Mouse (Mus musculus): ENCODE measurements at regions not wholly inside any gene's neighbourhood (a gene's known extent, or its start where the extent isn't known, plus 50 kb on each side); places are given as distances from the start of the nearest gene placed in this dataset.
"Not testable (repeated sequence)": the region's sequence is repeated elsewhere in the genome, so short reads cannot be mapped to it uniquely, and the experiment has no call there.

DNA sequence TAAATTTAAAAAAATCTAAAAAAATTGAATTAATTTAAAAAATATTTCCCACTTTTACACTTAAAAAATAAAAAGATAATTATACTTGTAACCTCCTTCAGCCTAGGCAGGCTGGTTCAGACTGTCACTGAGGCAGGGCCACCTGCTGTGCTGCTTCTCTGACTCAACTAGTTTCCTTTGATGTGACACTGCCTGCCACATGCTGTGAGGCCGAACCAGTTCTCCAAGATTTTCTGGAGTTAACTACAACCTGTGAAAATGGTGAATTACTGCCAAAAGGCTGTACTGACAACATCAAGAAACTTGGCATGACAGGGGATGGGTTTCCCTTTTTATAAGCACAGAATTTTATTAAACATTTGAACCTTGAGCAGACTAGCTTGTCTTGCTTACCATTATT, 143.6 kb upstream of the Cadps start:
- H3K4me3 ChIP-seq (ENCODE audit: low read length): no peak overlapping the region
- H3K9me3 ChIP-seq (ENCODE audit: control insufficient read depth, low read length): no peaks in the 10 kb centered on the region
- no peak overlapping the region for H3K27ac ChIP-seq (ENCODE audit: low read length)
- no peak overlapping the region for H3K4me2 ChIP-seq (ENCODE audit: low read depth, low read length)
- whole genome bisulfite sequencing: 6% methylated on average over 1 of the region's 1 CpGs
- no peaks in the 10 kb centered on the region for H3K27me3 ChIP-seq (ENCODE audit: control insufficient read depth, insufficient read depth, low read depth, low read length)
- ATAC-seq (ENCODE audit: low read depth): no peak
- no peaks in the 10 kb centered on the region for H3K36me3 ChIP-seq (ENCODE audit: control insufficient read depth, insufficient read depth, low read length)
- no peak overlapping the region for H3K9ac ChIP-seq (ENCODE audit: low read length)
- no peaks in the 10 kb centered on the region for H3K4me1 ChIP-seq (replicated peaks; ENCODE audit: control insufficient read depth, insufficient read depth, low read length)

DNA sequence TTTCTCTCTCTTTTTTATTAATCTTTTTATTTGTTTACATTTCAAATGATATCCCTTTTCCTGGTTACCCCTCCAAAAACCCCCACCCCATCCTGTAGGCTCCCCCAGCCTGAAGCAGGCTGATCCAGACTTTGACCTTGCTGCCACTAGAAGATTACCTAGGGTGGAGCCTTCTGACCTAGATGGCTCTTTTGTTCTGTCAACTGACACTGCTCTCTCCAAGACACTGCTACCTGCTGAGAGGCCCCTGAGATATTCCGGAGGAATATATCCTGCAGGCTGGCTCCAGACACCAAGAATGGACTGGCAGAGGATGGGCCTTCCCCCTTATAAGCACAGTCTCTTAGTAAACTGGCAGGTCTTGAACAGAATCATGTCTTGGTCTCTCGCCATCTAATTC, 135.0 kb upstream of the Cadps start:
- not testable (repeated sequence) for H3K4me3 ChIP-seq (ENCODE audit: low read length); H3K4me1 ChIP-seq (replicated peaks; ENCODE audit: control insufficient read depth, insufficient read depth, low read length); H3K27ac ChIP-seq (ENCODE audit: low read length); H3K9me3 ChIP-seq (ENCODE audit: control insufficient read depth, low read length); H3K4me2 ChIP-seq (ENCODE audit: low read depth, low read length); H3K27me3 ChIP-seq (ENCODE audit: control insufficient read depth, insufficient read depth, low read depth, low read length); H3K9ac ChIP-seq (ENCODE audit: low read length); H3K36me3 ChIP-seq (ENCODE audit: control insufficient read depth, insufficient read depth, low read length); ATAC-seq (ENCODE audit: low read depth)
- 61% methylated on average over 2 of the region's 2 CpGs for WGBS

DNA sequence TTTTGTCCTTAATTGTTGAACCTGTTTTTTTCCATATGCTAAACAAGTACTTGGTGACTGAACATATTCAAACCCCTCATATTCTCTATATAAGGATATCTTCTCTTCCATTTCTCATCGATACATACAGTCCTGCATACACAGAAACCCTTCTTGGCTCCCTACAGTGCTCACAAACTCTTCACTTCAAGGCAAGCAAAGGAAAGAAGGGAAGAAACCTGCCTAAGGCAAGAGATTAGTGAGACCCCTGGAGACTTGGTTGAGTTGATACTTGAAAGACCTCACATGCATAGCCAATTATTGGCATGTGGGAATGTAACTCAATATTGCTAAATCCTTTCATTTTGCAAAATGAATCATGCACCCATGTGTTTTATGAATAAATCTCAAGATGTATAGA, 128.0 kb upstream of the Cadps start:
- Histone ChIP-seq H3K27me3 (ENCODE audit: control insufficient read depth, insufficient read depth, low read depth, low read length) (no peaks in the 10 kb centered on the region), H3K27ac (ENCODE audit: low read length) (no peak overlapping the region), H3K4me3 (ENCODE audit: low read length) (no peak overlapping the region), H3K9ac (ENCODE audit: low read length) (no peak overlapping the region), H3K4me2 (ENCODE audit: low read depth, low read length) (no peak overlapping the region), H3K9me3 (ENCODE audit: control insufficient read depth, low read length) (no peaks in the 10 kb centered on the region), H3K4me1 (replicated peaks; ENCODE audit: control insufficient read depth, insufficient read depth, low read length) (no peaks in the 10 kb centered on the region), H3K36me3 (ENCODE audit: control insufficient read depth, insufficient read depth, low read length) (no peaks in the 10 kb centered on the region)
- WGBS: 86% methylated on average over 1 of the region's 1 CpGs
- no peak for ATAC-seq (ENCODE audit: low read depth)

DNA sequence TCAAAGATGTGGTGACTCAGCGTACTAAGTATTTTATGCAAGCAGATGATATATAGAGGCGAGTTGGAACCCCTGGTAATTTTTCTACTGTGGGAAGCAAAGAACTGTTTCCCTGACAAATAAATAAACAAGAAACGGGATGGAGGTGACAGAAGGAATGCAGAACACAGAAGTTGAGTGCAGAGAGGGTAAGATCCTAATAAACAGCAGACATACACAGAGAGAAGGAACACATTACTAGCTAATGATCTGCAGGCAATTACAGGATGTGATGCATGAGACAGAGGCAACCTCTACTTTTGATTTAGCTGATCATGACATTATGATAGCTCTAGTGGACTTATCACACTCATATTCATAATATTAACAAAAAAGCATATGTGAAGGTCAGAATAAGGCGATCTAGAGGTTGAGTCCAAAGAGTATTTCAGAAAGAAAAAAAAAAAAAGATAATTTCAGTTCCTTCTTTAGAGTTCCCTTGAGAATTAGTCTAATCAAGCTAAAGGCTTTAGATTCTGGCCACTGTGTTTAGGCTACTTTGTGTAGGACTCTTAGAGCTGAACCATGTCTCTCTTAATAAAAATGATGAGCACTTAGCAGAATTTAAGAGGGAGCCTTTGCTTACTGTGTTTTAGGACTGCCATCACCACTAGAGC, 115.9 kb upstream of the Cadps start:
- no peaks in the 10 kb centered on the region for H3K36me3 ChIP-seq (ENCODE audit: control insufficient read depth, insufficient read depth, low read length)
- no peaks in the 10 kb centered on the region for H3K27me3 ChIP-seq (ENCODE audit: control insufficient read depth, insufficient read depth, low read depth, low read length)
- H3K4me1 ChIP-seq (replicated peaks; ENCODE audit: control insufficient read depth, insufficient read depth, low read length): no peaks in the 10 kb centered on the region
- no peak overlapping the region for H3K4me3 ChIP-seq (ENCODE audit: low read length)
- H3K9ac ChIP-seq (ENCODE audit: low read length): no peak overlapping the region
- WGBS: 55% methylated on average over 4 of the region's 4 CpGs
- H3K9me3 ChIP-seq (ENCODE audit: control insufficient read depth, low read length): no peaks in the 10 kb centered on the region
- no peak for ATAC-seq (ENCODE audit: low read depth)
- H3K27ac ChIP-seq (ENCODE audit: low read length): no peak overlapping the region
- H3K4me2 ChIP-seq (ENCODE audit: low read depth, low read length): no peak overlapping the region

DNA sequence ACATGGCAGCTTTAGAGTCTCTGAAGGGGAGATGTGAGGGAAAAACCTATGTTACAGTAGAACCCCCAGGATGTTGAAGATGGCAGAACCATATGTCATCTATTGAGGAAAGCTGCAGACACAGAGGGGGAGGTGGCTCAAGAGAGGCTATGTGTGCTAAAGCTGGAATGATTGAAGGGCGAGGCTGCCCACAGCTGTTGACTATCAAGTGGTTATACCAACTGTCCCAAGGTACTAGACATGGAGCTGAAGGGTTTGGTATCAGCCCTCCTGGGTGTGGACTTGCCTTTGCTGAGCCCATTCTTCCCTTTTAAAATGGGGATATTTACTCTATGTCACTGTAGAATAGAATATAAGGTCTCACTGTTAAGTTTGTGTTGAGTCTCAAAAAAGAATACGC, 113.5 kb upstream of the Cadps start:
- Histone ChIP-seq H3K27me3 (ENCODE audit: control insufficient read depth, insufficient read depth, low read depth, low read length) (no peaks in the 10 kb centered on the region), H3K9ac (ENCODE audit: low read length) (no peak overlapping the region), H3K4me3 (ENCODE audit: low read length) (no peak overlapping the region), H3K9me3 (ENCODE audit: control insufficient read depth, low read length) (no peaks in the 10 kb centered on the region), H3K4me2 (ENCODE audit: low read depth, low read length) (no peak overlapping the region), H3K27ac (ENCODE audit: low read length) (no peak overlapping the region), H3K4me1 (replicated peaks; ENCODE audit: control insufficient read depth, insufficient read depth, low read length) (no peaks in the 10 kb centered on the region), H3K36me3 (ENCODE audit: control insufficient read depth, insufficient read depth, low read length) (no peaks in the 10 kb centered on the region)
- ATAC-seq (ENCODE audit: low read depth): no peak
- WGBS: 66% methylated on average over 2 of the region's 2 CpGs

DNA sequence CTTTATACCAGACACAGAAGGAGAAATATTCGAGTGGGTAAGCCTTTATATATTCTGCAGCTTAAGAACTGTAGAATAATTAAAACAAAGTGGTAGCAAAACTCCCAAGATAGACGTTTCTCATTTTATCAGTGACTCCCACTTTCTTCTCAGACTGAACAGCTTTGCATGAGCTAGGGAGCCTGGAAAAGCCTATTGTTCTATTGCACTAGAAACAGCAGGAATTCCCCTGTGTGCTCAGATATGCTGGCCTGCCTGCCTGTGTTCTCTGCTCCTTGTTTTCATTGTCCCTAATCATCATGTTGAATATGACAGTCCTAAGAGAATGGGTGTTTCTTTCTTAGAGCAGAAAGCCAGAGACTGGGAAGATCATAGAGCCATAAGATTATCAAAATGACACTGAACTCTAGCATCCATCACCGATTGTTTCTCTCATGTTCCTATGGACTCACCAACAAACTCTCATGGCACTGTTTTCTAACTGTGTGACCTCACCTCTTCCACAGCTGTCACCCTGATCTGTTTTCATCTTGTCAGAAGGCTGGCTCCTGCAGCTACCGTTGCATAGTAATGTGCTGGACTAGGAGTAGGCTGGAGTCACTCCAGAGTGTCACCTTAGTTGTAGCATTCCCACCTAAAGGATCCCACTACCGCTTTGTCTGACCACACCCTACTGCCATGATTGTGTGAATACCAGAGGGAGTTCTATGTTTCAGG, 108.9 kb upstream of the Cadps start:
- Histone ChIP-seq H3K4me3 (ENCODE audit: low read length) (no peak overlapping the region), H3K4me2 (ENCODE audit: low read depth, low read length) (no peak overlapping the region), H3K27ac (ENCODE audit: low read length) (no peak overlapping the region), H3K4me1 (replicated peaks; ENCODE audit: control insufficient read depth, insufficient read depth, low read length) (no peaks in the 10 kb centered on the region), H3K9ac (ENCODE audit: low read length) (no peak overlapping the region), H3K27me3 (ENCODE audit: control insufficient read depth, insufficient read depth, low read depth, low read length) (no peaks in the 10 kb centered on the region), H3K9me3 (ENCODE audit: control insufficient read depth, low read length) (no peaks in the 10 kb centered on the region), H3K36me3 (ENCODE audit: control insufficient read depth, insufficient read depth, low read length) (no peaks in the 10 kb centered on the region)
- ATAC-seq (ENCODE audit: low read depth): no peak
- WGBS: 57% methylated on average over 5 of the region's 5 CpGs

DNA sequence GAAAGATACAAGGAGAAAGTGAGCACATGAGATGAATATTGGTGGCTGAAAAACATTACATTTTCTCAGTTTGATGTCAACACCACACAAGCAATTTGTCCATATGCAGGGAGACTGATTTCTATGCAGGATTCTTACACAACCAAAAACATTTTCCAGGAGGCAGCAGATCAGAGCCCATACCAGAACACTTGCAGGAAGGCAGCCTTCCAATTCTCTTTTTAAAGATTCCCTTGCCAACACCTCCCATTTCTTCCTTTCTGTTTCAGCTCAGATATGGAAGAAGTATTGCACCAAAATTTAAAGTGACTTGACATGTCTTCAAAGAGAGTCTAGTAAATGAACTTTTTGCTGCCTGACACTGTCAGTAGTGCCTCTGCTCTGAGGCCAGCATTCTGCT, 100.7 kb upstream of the Cadps start:
- no peaks in the 10 kb centered on the region for H3K27me3 ChIP-seq (ENCODE audit: control insufficient read depth, insufficient read depth, low read depth, low read length)
- no peak for ATAC-seq (ENCODE audit: low read depth)
- H3K27ac ChIP-seq (ENCODE audit: low read length): no peak overlapping the region
- no peak overlapping the region for H3K4me3 ChIP-seq (ENCODE audit: low read length)
- H3K9ac ChIP-seq (ENCODE audit: low read length): no peak overlapping the region
- H3K4me1 ChIP-seq (replicated peaks; ENCODE audit: control insufficient read depth, insufficient read depth, low read length): no peaks in the 10 kb centered on the region
- H3K36me3 ChIP-seq (ENCODE audit: control insufficient read depth, insufficient read depth, low read length): no peaks in the 10 kb centered on the region
- no peak overlapping the region for H3K4me2 ChIP-seq (ENCODE audit: low read depth, low read length)
- no peaks in the 10 kb centered on the region for H3K9me3 ChIP-seq (ENCODE audit: control insufficient read depth, low read length)

DNA sequence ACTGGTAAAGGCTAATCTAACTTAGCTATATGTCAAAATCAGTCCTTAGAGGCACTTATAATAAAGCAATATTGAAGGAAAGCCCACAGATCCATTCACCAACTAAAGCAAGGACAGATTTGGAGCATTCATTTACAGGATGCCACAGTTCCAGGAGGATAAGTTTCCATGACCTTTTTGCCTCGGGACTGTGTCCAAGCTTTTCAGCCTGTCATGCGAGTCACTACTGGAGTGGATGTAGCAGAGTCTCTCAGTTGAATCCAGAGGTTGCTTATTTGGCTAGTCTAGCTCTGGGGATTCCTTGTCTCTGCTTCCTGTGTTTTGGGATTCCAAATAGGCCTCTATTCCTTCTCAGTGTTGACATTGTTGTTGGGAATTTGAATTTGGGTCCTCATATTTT, 92.6 kb upstream of the Cadps start:
- Histone ChIP-seq H3K27ac (ENCODE audit: low read length) (no peak overlapping the region), H3K9ac (ENCODE audit: low read length) (no peak overlapping the region), H3K27me3 (ENCODE audit: control insufficient read depth, insufficient read depth, low read depth, low read length) (no peaks in the 10 kb centered on the region), H3K4me1 (replicated peaks; ENCODE audit: control insufficient read depth, insufficient read depth, low read length) (no peaks in the 10 kb centered on the region), H3K4me2 (ENCODE audit: low read depth, low read length) (no peak overlapping the region), H3K4me3 (ENCODE audit: low read length) (no peak overlapping the region), H3K36me3 (ENCODE audit: control insufficient read depth, insufficient read depth, low read length) (no peaks in the 10 kb centered on the region), H3K9me3 (ENCODE audit: control insufficient read depth, low read length) (no peaks in the 10 kb centered on the region)
- ATAC-seq (ENCODE audit: low read depth): no peak
- WGBS: 67% methylated on average over 2 of the region's 2 CpGs

DNA sequence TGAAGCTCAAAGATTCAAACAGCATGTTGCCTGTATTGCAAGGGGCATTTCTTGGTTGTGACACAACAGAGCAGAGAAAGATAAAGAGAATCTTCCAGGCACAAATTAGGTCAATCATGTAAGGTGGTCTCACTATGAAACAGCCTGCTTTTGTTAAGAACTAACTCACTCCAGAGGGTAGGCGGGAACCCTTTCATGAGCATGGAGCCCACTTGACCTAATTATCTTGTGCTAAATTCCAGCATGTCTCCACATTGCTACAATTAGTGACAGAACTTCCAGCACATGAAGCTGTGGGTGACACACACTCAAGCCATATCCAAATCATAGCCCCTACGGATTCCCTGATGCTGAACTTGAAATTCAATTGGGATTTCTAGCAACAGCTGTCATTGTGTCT, 91.1 kb upstream of the Cadps start:
- Histone ChIP-seq H3K4me2 (ENCODE audit: low read depth, low read length) (no peak overlapping the region), H3K9ac (ENCODE audit: low read length) (no peak overlapping the region), H3K36me3 (ENCODE audit: control insufficient read depth, insufficient read depth, low read length) (no peaks in the 10 kb centered on the region), H3K27me3 (ENCODE audit: control insufficient read depth, insufficient read depth, low read depth, low read length) (no peaks in the 10 kb centered on the region), H3K4me1 (replicated peaks; ENCODE audit: control insufficient read depth, insufficient read depth, low read length) (no peaks in the 10 kb centered on the region), H3K4me3 (ENCODE audit: low read length) (no peak overlapping the region), H3K9me3 (ENCODE audit: control insufficient read depth, low read length) (no peaks in the 10 kb centered on the region), H3K27ac (ENCODE audit: low read length) (no peak overlapping the region)
- 68% methylated on average over 2 of the region's 2 CpGs for WGBS
- no peak for ATAC-seq (ENCODE audit: low read depth)

All from lung, embryonic 16.5 days (tissue).